Mouse (Mus musculus) left cerebral cortex, adult 2 months (tissue): ENCODE data around the gene Slc25a39. TPM values are rescaled to one million over a fixed set of nuclear protein-coding genes. Genes with fewer than 3 reads are reported as not detected.
A peak's percentile ranks its signal among the peaks of the same experiment; 100 is the strongest.

Experiments used
- DNase-seq, 2 experiments: peaks; one replicate each; pipeline ENCODE4 v3.0.0; 2021 to 2022; ENCODE audit warnings: low spot score in 2 of 2, mixed read lengths in 1 of 2; ENCODE audit errors: extremely low spot score in 1 of 2
- H3K27ac ChIP-seq: fragments of 200-600 bp; 2 replicates; pipeline ENCODE4 v1.8.1; 2022
- H3K4me3 ChIP-seq: fragments of 200-600 bp; 2 replicates; pipeline ENCODE4 v1.8.1; 2022
- CTCF ChIP-seq: fragments of 200-600 bp; IDR thresholded peaks from 2 replicates; pipeline ENCODE4 v1.8.1; 2022; ENCODE audit warnings: antibody characterized with exemption, mild to moderate bottlenecking, moderate library complexity
- intact Hi-C: fragments of 180-260 bp; cut with DNase I; formaldehyde crosslinking; loops from one replicate; pipeline ENCODE4 v1.15.1; 2025
- long read RNA-seq, 2 experiments: library from polyadenylated mRNA; stranded (forward); transcript quantifications; one replicate each; pipeline ENCODE4 v2.0.0; 2021; ENCODE audit warnings: borderline mapping rate in 2 of 2
- total RNA-seq, 2 experiments: library from RNA; stranded (reverse); gene quantifications; 2 replicates each; pipeline ENCODE4 v1.2.3; 2021

Slc25a39 gene
- 10 to 100 TPM; 65.7 to 68.6 TPM for total RNA-seq
- long read RNA-seq, experiment 1, transcript Slc25a39-201 (12 exons, 1,685 nt): major isoform, 59 of 66 reads
- long read RNA-seq, experiment 1, partial matches to known transcripts: 0 of 66 reads
- long read RNA-seq, experiment 1, other reads (novel, unspliced or antisense): 5 of 66 reads
- long read RNA-seq, experiment 2, transcript Slc25a39-201 (12 exons, 1,685 nt): major isoform, 34 of 39 reads
- long read RNA-seq, experiment 2, partial matches to known transcripts: 2 of 39 reads
- long read RNA-seq, experiment 2, other reads (novel, unspliced or antisense): 3 of 39 reads

GRCm38 (mm10) chr11:102407834-102408215 is at the start of gene Slc25a39:
TSS of gene Slc25a39 (minus strand) at chr11:102407946.
- DNase-seq: no peak
- no peak for TF ChIP-seq CTCF

GRCm38 (mm10) chr11:102455740-102456396 is 48.1 kb upstream of the Slc25a39 start:
- intact Hi-C loops: no loop called here
- TF ChIP-seq CTCF: peak; percentile 27
- Histone ChIP-seq H3K27ac (peak overlapping the region; percentile 74), H3K4me3 (peak overlapping the region; percentile 57)
- no peak for DNase-seq

More at GRCm38 (mm10) chr11:102407834-102408215, at the start of gene Slc25a39:
- H3K4me3 ChIP-seq: peak within 1 kb of the TSS; percentile 80
- intact Hi-C loops: loop anchor here (1.0 to 2.0 kb wide), 2 partner anchors 15 to 92 kb away; partner anchors contain the start of gene Rundc3a
- peak within 1 kb of the TSS; percentile 93 for H3K27ac ChIP-seq

GRCm38 (mm10) chr11:102453131-102453530 is 45.4 kb upstream of the Slc25a39 start:
- no peak overlapping the region for H3K4me3 ChIP-seq
- no peak for TF ChIP-seq CTCF
- DNase-seq: no peak
- no peak overlapping the region for H3K27ac ChIP-seq
- intact Hi-C loops: no loop called here

GRCm38 (mm10) chr11:102449043-102450008 is 41.6 kb upstream of the Slc25a39 start:
- intact Hi-C loops: no loop called here
- Histone ChIP-seq H3K27ac (peak overlapping the region; percentile 91), H3K4me3 (no peak overlapping the region)
- no peak for TF ChIP-seq CTCF
- no peak for DNase-seq

GRCm38 (mm10) chr11:102448327-102448726 is 40.6 kb upstream of the Slc25a39 start:
- no peak for TF ChIP-seq CTCF
- Histone ChIP-seq H3K27ac (peak overlapping the region; percentile 91), H3K4me3 (peak overlapping the region; percentile 31)
- intact Hi-C loops: no loop called here
- peak; percentile 46 to 48 for DNase-seq

GRCm38 (mm10) chr11:102447497-102447896 is 39.8 kb upstream of the Slc25a39 start, which contains the start of gene Fam171a2:
TSS of gene Fam171a2 (minus strand) at chr11:102447682.
- intact Hi-C loops: no loop called here

GRCm38 (mm10) chr11:102446581-102447461 is 39.1 kb upstream of the Slc25a39 start:
- peak overlapping the region; percentile 91 for H3K4me3 ChIP-seq
- peak overlapping the region; percentile 97 for H3K27ac ChIP-seq
- peak; percentile 42 to 43 for DNase-seq
- TF ChIP-seq CTCF: no peak
- intact Hi-C loops: no loop called here

More at GRCm38 (mm10) chr11:102447497-102447896, 39.8 kb upstream of the Slc25a39 start, which contains the start of gene Fam171a2:
- DNase-seq: peak; percentile 83 to 89
- Histone ChIP-seq H3K27ac (peak within 1 kb of the TSS; percentile 97), H3K4me3 (peak within 1 kb of the TSS; percentile 91)
- peak; percentile 91 for TF ChIP-seq CTCF

- peak overlapping the region; percentile 91 for H3K4me3 ChIP-seq
- peak overlapping the region; percentile 97 for H3K27ac ChIP-seq
- no peak for TF ChIP-seq CTCF
- peak; percentile 41 to 47 for DNase-seq
- intact Hi-C loops: no loop called here
Observed at GRCm38 (mm10) chr11:102445891-102446361, 38.2 kb upstream of the Slc25a39 start.

GRCm38 (mm10) chr11:102445264-102445890 is 37.6 kb upstream of the Slc25a39 start:
- Histone ChIP-seq H3K27ac (peak overlapping the region; percentile 97), H3K4me3 (peak overlapping the region; percentile 91)
- intact Hi-C loops: no loop called here
- no peak for TF ChIP-seq CTCF
- DNase-seq: peak in 1 of 2 experiments; percentile 42

- Histone ChIP-seq H3K27ac (no peak overlapping the region), H3K4me3 (no peak overlapping the region)
- DNase-seq: no peak
- no peak for TF ChIP-seq CTCF
- intact Hi-C loops: no loop called here
Observed at GRCm38 (mm10) chr11:102444781-102445180, 37.0 kb upstream of the Slc25a39 start.
